In genomic region chr13:44737297-44737696, GRCm38 (mm10) we compare ENCODE assay signal across 16 mouse cellular contexts. TPM values are rescaled to one million over a fixed set of nuclear protein-coding genes. Genes with fewer than 3 reads are reported as not detected.
A peak's percentile ranks its signal among the peaks of the same experiment; 100 is the strongest.
DNase-seq lines count a peak whose midpoint lies in the region; ATAC-seq and TF ChIP-seq lines count a peak whose summit lies in the region.
"Had no signal": no experiment of that assay in that cellular context is flagged by ENCODE, and none has a peak within 500 bp of the region (broad histone marks: within the 10 kb centered on the region; RNA-seq: fewer than 3 reads in every experiment).

No protein-coding gene starts in this region.

- no peak overlapping the region for H3K4me2 ChIP-seq in kidney, embryonic 15.5 days
- H3K4me2 ChIP-seq: embryonic facial prominence, embryonic 15.5 days; heart, embryonic 11.5 days; hindbrain, embryonic 14.5 days; midbrain, embryonic 12.5 days had no signal

- peaks cover 44% of the 10 kb centered on the region for H3K4me1 ChIP-seq in kidney, adult 2 months (ENCODE audit: control insufficient read depth, insufficient read depth, low read length)
- H3K4me1 ChIP-seq in kidney, embryonic 15.5 days = peaks cover 28% of the 10 kb centered on the region

- no peaks in the 10 kb centered on the region for H3K9me3 ChIP-seq in kidney, embryonic 15.5 days (replicated peaks)
- H3K9me3 ChIP-seq: embryonic facial prominence, embryonic 15.5 days; midbrain, embryonic 12.5 days had no signal

- no peak overlapping the region for H3K4me3 ChIP-seq in kidney, adult 2 months (ENCODE audit: insufficient read depth, low read depth, low read length)
- H3K4me3 ChIP-seq in kidney, embryonic 15.5 days (replicated peaks) = no peak overlapping the region
- no peak overlapping the region for H3K4me3 ChIP-seq in layer of hippocampus, adult 2 months
- H3K4me3 ChIP-seq: embryonic facial prominence, embryonic 15.5 days; midbrain, embryonic 12.5 days had no signal

- no peak for ATAC-seq in kidney, embryonic 15.5 days (replicated peaks; ENCODE audit: low FRiP score)
- ATAC-seq: forebrain, postnatal 0 days had no signal

- TF ChIP-seq POLR2A in kidney, adult 2 months (IDR thresholded peaks at IDR 0.05; ENCODE audit: low read depth, low read length) = no peak
- TF ChIP-seq POLR2A in brain, embryonic 14.5 days (IDR thresholded peaks at IDR 0.05; ENCODE audit: borderline replicate concordance, extremely low read depth, insufficient read depth, insufficient read length, poor library complexity, severe bottlenecking) = no peak

- WGBS in kidney, adult 2 months = 49% methylated on average over 1 of the region's 1 CpGs
- WGBS in kidney, embryonic 15.5 days = 69% methylated on average over 1 of the region's 1 CpGs

- peak overlapping the region; percentile 79 for H3K27ac ChIP-seq in kidney, adult 2 months (ENCODE audit: insufficient read depth, low read depth, low read length)
- no peak overlapping the region for H3K27ac ChIP-seq in kidney, embryonic 15.5 days
- H3K27ac ChIP-seq in layer of hippocampus, adult 2 months = no peak overlapping the region
- H3K27ac ChIP-seq: embryonic facial prominence, embryonic 15.5 days; hindbrain, embryonic 14.5 days; liver, embryonic 14.5 days; midbrain, embryonic 12.5 days had no signal

- H3K36me3 ChIP-seq in kidney, adult 2 months (ENCODE audit: control insufficient read depth, insufficient read depth, low read length) = no peaks in the 10 kb centered on the region
- 0 out of 2 replicates have a peak, but pooled peaks cover 3% of the 10 kb centered on the region for H3K36me3 ChIP-seq in kidney, embryonic 15.5 days
- H3K36me3 ChIP-seq: embryonic facial prominence, embryonic 15.5 days; midbrain, embryonic 12.5 days had no signal

- H3K9ac ChIP-seq in kidney, embryonic 15.5 days = no peak overlapping the region
- H3K9ac ChIP-seq: embryonic facial prominence, embryonic 15.5 days; forebrain, postnatal 0 days; hindbrain, embryonic 14.5 days; liver, embryonic 14.5 days; midbrain, embryonic 12.5 days had no signal

- DNase-seq in kidney, adult 2 months = peak; percentile 74
- peak; percentile 16 for DNase-seq in brain, embryonic 14.5 days (ENCODE audit: low read depth)
- DNase-seq in kidney, postnatal 10 days = peak; percentile 19
- DNase-seq in lung, postnatal 36 days = peak; percentile 69
- no peak for DNase-seq in embryo, embryonic 10 days (ENCODE audit: low spot score)
- no peak for DNase-seq in layer of hippocampus, adult 2 months (ENCODE audit: low spot score in 2 of 2)
- no peak for DNase-seq in frontal cortex, postnatal 14 days (ENCODE audit: low spot score in 2 of 2)
- DNase-seq: forebrain, postnatal 0 days; right cerebral cortex, adult 18-20 months; thymus, postnatal 4 days had no signal

- no peak for TF ChIP-seq CTCF in kidney, adult 2 months (conservative IDR thresholded peaks at IDR 0.05; ENCODE audit: insufficient read depth, insufficient read length, low read depth, low read length)
- TF ChIP-seq CTCF in brain, embryonic 14.5 days (IDR thresholded peaks at IDR 0.05; ENCODE audit: borderline replicate concordance, extremely low read depth, insufficient read depth, insufficient read length) = no peak
- no peak for TF ChIP-seq CTCF in layer of hippocampus, adult 2 months (conservative IDR thresholded peaks at IDR 0.05)

- H3K27me3 ChIP-seq in kidney, adult 2 months (replicated peaks; ENCODE audit: control insufficient read depth, insufficient read depth, low read length) = no peaks in the 10 kb centered on the region
- no peaks in the 10 kb centered on the region for H3K27me3 ChIP-seq in kidney, embryonic 15.5 days
- H3K27me3 ChIP-seq: embryonic facial prominence, embryonic 15.5 days; midbrain, embryonic 12.5 days had no signal

RNA-seq across cellular contexts. Expression of gene Jarid2, which starts 8.0 kb away (rescaled TPM):
- polyA plus RNA-seq in kidney, adult 2 months (2012; rRNA removed) = 10.5 and 11.3 TPM in 2 replicates
- polyA plus RNA-seq in kidney, embryonic 15.5 days (2015; fragmentation: Nextera tagmentation; extraction: Ambion mirVana) = 38.9 and 39.8 TPM in 2 replicates
- polyA plus RNA-seq in brain, embryonic 14.5 days (2012; rRNA removed) = 31.6 and 52.9 TPM in 2 replicates
- total RNA-seq in layer of hippocampus, adult 2 months (2021) = 10 to 100 TPM; 26.4 to 31.9 TPM

Comparison
In these comparisons a context has a peak if more than half of its experiments do, and no peak if none do; other contexts are left out.
1. DNase-seq: peak in kidney, adult 2 months (single experiment), brain, embryonic 14.5 days (single experiment), kidney, postnatal 10 days (single experiment) and lung, postnatal 36 days (single experiment); none in embryo, embryonic 10 days (single experiment), layer of hippocampus, adult 2 months (0 of 2) and frontal cortex, postnatal 14 days (0 of 2).